ENCODE assay signal across 8 mouse cellular contexts in genomic region chr3:41555491-41556381, GRCm38 (mm10). TPM values are rescaled to one million over a fixed set of nuclear protein-coding genes. Genes with fewer than 3 reads are reported as not detected.
DNase-seq lines count a peak whose midpoint lies in the region; ATAC-seq and TF ChIP-seq lines count a peak whose summit lies in the region.

Gene Jade1 (plus strand): TSS chr3:41555731.

- no peaks in the 10 kb centered on the region for H3K27me3 ChIP-seq in heart, embryonic 11.5 days (ENCODE audit: control insufficient read depth, insufficient read depth, low read length)

- WGBS in lung, adult 2 months, result 98% methylated on average over 36 of the region's 36 CpGs
- 95% methylated on average over 36 of the region's 36 CpGs for WGBS in heart, embryonic 11.5 days (ENCODE audit: insufficient replicate concordance)
- 97% methylated on average over 36 of the region's 36 CpGs for WGBS in olfactory bulb, adult 2 months

- no peak for TF ChIP-seq POLR2A in lung, adult 2 months (IDR thresholded peaks at IDR 0.05; ENCODE audit: borderline replicate concordance, extremely low read depth, low read depth, low read length)
- TF ChIP-seq POLR2A in olfactory bulb, adult 2 months (IDR thresholded peaks at IDR 0.05; ENCODE audit: insufficient read depth, low read depth, low read length), result no peak

- H3K36me3 ChIP-seq in heart, embryonic 11.5 days (ENCODE audit: control insufficient read depth, insufficient read depth, low read length), result no peaks in the 10 kb centered on the region

- no peaks in the 10 kb centered on the region for H3K9me3 ChIP-seq in heart, embryonic 11.5 days (replicated peaks; ENCODE audit: control insufficient read depth, low read length)

- no peak for ATAC-seq in common myeloid progenitor, adult 5-6 weeks (replicated peaks; ENCODE audit: low read depth, poor library complexity, severe bottlenecking)
- ATAC-seq in heart, embryonic 11.5 days (replicated peaks; ENCODE audit: insufficient number of reproducible peaks, low FRiP score, low TSS enrichment), result no peak
- no peak for ATAC-seq in CD4-positive, CD25-positive, alpha-beta regulatory T cell, adult 4 months

- DNase-seq in lung, adult 2 months, result no peak
- DNase-seq in lung, adult 18-20 months, result no peak
- no peak for DNase-seq in left cerebral cortex, adult 8-10 months (ENCODE audit: low spot score in 2 of 2)
- DNase-seq in kidney, adult 18-20 months, result no peak

- no peak for TF ChIP-seq CTCF in lung, adult 2 months (IDR thresholded peaks at IDR 0.05; ENCODE audit: insufficient read depth, low read length)
- TF ChIP-seq CTCF in olfactory bulb, adult 2 months (IDR thresholded peaks at IDR 0.05; ENCODE audit: insufficient read depth, low read depth, low read length), result no peak

- H3K4me1 ChIP-seq in lung, adult 2 months (ENCODE audit: control insufficient read depth, insufficient read depth, low read length), result no peaks in the 10 kb centered on the region
- peaks cover 6% of the 10 kb centered on the region; the same call in 1 of the 2 replicates for H3K4me1 ChIP-seq in heart, embryonic 11.5 days (ENCODE audit: control insufficient read depth, insufficient read depth, low read length)
- peaks cover 8% of the 10 kb centered on the region; the same call in 1 of the 2 replicates for H3K4me1 ChIP-seq in olfactory bulb, adult 2 months (ENCODE audit: control insufficient read depth, insufficient read depth, low read length)

- no peak within 1 kb of the TSS for H3K4me3 ChIP-seq in lung, adult 2 months (replicated peaks; ENCODE audit: extremely low read depth, low read depth, low read length)
- H3K4me3 ChIP-seq in heart, embryonic 11.5 days (ENCODE audit: low read depth, low read length), result no peak within 1 kb of the TSS
- no peak within 1 kb of the TSS for H3K4me3 ChIP-seq in olfactory bulb, adult 2 months (ENCODE audit: insufficient read depth, low read depth, low read length)

- H3K9ac ChIP-seq in heart, embryonic 11.5 days (ENCODE audit: low read depth, low read length), result no peak within 1 kb of the TSS

- no peak within 1 kb of the TSS for H3K4me2 ChIP-seq in heart, embryonic 11.5 days

- no peak within 1 kb of the TSS for H3K27ac ChIP-seq in heart, embryonic 11.5 days (ENCODE audit: low read depth, low read length)
- H3K27ac ChIP-seq in olfactory bulb, adult 2 months (ENCODE audit: insufficient read depth, low read depth, low read length), result no peak within 1 kb of the TSS

RNA-seq across cellular contexts. Expression of gene Jade1, which starts in this region (rescaled TPM):
- 13.2 and 14.3 TPM in 2 replicates for polyA plus RNA-seq in lung, adult 2 months (2012; rRNA removed)
- 34.5 and 39.4 TPM in 2 replicates for total RNA-seq in common myeloid progenitor, adult 5-6 weeks (2017)
- 12.0 and 13.8 TPM in 2 replicates for polyA plus RNA-seq in heart, embryonic 11.5 days (2014; fragmentation: Nextera tagmentation; extraction: Ambion mirVana)
- 10 to 100 TPM; 46.6 to 57.7 (median 50.1) TPM for total RNA-seq in left cerebral cortex, adult 8-10 months (2022)
- polyA plus RNA-seq in olfactory bulb, adult 2 months (2012; ENCODE audit: insufficient read depth, insufficient read length, low replicate concordance, missing spikeins), result not detected in 2 replicates
- 10 to 100 TPM in 1 of 2 experiments, 1 to 10 TPM in 1; 9.9 to 10.1 TPM for polyA plus RNA-seq in CD4-positive, CD25-positive, alpha-beta regulatory T cell, adult 4 months (2017; shearing (Covaris generic))
